Mouse (Mus musculus) CH12F3 (cell line): ENCODE measurements at regions not wholly inside any gene's neighbourhood (a gene's known extent, or its start where the extent isn't known, plus 50 kb on each side); places are given as distances from the start of the nearest gene placed in this dataset.

Experiments used
- in situ Hi-C: fragments of 300-500 bp; cut with MboI; formaldehyde crosslinking; loops from 2 replicates; pipeline ENCODE4 v1.14.3; 2020; ENCODE audit warnings: low sequenced_read_pairs

DNA sequence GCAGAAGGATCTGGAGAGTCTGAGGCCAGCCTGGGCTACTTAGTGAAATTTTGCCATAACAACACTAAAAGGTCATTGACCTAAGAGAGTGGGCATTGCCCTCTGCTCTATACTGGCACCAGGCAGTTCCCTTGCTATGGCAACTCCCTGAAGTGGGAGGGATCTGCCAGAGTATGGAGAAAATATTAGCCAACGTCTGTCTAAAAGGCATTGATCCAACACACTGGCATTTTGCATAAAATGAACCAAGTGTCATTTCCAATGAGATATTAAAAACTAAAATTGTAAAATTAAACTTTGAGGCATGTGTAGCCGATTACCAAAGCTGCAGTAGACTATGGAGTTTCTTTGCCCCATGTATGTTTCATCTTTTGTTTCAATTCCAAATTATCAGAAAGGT is 57.6 kb upstream of the Mpp6 start:
- in situ Hi-C loops, result no loop called here

DNA sequence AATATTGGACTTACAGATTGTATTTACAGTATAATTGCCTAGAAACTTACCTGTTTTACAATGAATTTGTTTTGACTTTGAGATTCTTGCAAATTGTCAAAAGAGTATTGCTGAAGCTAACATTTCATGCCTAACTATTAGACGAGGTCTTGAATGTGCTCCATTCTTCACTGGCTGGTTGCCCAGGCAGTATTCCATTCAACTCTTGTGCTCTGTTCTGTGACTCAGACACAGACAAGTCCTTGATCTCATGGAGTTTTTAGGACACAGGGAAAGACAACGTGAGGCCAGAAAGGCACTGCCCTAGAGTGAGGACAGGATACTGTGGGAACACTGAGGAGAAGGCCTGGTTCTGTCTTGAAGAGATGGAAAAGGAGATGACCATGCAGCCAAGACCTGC is 57.0 kb upstream of the Mpp6 start:
- in situ Hi-C loops, result no loop called here

DNA sequence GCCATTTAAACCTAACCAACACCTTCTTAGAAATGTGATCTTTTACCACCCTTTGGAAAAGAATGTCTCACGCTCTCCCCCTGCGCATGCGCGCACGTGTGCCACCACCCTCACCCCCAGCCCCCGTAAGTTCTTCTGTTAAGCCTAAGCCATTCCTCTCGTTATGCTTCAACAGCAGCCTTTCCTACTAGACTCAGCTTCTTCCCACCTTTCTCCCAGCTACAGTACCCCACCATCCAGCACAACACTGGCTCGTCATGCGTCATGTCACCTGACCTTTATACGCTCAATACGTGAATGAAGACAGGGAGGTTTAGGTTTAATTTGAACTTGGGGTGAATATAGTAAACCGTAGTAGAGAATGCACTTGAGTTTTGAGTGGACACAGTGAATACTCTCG is 55.8 kb upstream of the Mpp6 start:
- in situ Hi-C loops, result no loop called here

DNA sequence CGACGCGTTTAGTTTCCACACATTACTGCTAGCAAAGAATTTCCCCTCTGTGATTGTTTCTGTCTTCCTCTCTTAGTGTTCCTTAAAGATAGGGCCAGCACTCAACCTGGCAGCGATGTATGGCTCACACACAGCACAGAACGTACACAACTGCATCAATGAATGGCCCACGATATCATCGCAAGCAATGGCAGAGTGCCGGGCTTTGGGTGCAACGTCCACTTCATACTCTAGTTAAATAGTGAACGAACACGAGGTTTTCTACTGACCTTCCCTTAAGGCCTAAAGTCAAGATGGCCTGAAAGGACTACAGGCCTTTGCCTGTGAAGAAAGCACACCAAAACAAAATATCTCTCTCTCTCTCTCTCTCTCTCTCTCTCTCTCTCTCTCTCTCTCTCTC is 51.4 kb upstream of the Mpp6 start:
- in situ Hi-C loops, result no loop called here

DNA sequence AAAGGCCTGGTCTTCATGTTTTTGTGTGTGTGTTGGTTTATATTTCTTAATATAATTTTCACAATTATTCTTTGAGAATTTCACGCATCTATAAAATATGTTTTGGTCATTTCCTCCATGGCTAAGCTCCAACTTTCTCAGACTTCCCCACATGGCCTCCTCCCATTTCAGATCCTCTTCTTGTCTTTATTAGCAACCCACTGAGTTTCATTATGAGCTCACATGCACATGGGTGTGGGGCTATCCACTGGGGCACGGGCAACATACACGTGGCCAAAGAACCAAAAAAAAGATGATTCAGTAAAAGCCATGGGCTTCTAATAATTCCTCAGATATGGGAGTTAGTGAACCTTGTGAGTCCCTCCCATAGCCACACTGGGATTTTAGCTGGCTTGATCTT is 50.1 kb upstream of the Mpp6 start:
- in situ Hi-C loops, result no loop called here
